Mouse (Mus musculus) splenic B cell, adult 2 months (primary cell): ENCODE measurements at regions not wholly inside any gene's neighbourhood (a gene's known extent, or its start where the extent isn't known, plus 50 kb on each side); places are given as distances from the start of the nearest gene placed in this dataset.

ENCODE experiments used
- DNase-seq: peaks from one replicate; pipeline ENCODE4 v3.0.0-alpha.2; 2011; ENCODE audit warnings: low read depth, low spot score
- H3K27me3 ChIP-seq: 2 replicates; pipeline ENCODE4 v1.6.1; 2012; ENCODE audit warnings: mild to moderate bottlenecking, low read length, moderate library complexity, mixed read lengths; ENCODE audit not compliant: control insufficient read depth, poor library complexity, insufficient read depth, severe bottlenecking
- H3K36me3 ChIP-seq: 2 replicates; pipeline ENCODE4 v1.6.1; 2012; ENCODE audit warnings: mild to moderate bottlenecking, low read length, moderate library complexity, mixed read lengths; ENCODE audit not compliant: control insufficient read depth, poor library complexity, insufficient read depth, severe bottlenecking

DNA sequence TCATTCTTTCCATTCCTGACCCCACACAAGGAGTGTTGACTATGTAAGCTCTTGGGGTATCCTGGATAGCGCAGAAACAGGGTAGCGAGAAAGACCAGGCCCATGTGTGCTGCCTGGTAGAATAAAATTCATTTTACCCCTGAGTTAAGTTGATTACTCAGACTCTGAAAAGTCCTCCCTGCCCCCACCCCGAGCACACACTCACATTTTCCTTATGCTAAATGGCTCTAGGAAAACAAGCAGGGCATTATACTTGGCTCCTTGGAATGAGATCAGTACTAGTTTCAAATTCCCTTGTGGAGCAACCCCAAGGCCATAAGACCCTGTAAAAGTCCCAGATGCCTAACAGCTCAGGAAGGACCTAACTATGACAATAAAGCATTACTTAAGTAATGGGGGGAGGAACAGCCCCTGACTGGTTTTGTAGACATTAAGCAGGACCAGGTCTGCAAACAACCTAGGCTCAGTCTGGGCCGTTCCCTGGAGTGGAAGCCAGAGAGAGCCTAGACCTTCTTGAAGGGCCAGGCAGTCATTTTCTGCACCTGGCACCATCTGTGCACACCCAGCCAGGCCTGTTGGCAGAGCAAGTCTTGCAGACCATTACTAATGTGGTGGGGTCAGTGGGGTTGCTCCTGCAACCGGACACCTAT lies 262.9 kb downstream of the Sox4 start:
- no peak for DNase-seq
- no peaks in the 10 kb centered on the region for H3K36me3 ChIP-seq
- no peaks in the 10 kb centered on the region for H3K27me3 ChIP-seq

DNA sequence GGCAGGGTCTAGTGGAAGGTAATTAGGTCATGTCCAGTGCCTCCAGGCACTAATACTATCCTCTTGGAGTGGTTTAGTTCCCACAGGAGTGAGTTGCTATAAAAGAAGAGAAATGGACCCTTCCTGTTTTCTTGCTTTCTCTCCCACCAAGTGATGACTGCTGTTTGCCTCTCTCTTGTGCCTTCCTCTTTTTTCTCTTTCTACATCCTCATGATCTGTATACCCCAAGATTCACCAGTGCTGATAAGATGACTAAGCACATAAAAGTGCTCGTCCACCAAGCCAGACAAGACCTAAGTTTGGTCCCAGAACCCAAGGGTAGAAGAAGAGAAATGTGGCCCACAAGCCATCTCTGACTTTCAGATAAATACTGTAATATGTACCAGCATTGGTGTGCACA lies 265.7 kb downstream of the Sox4 start:
- no peaks in the 10 kb centered on the region for H3K36me3 ChIP-seq
- H3K27me3 ChIP-seq, result no peaks in the 10 kb centered on the region
- DNase-seq, result no peak

GRCm38 (mm10) chr13:28684311-28684710 lies 269.2 kb downstream of the Sox4 start:
- no peaks in the 10 kb centered on the region for H3K36me3 ChIP-seq
- no peak for DNase-seq

GRCm38 (mm10) chr13:28680266-28680665 lies 273.2 kb downstream of the Sox4 start:
- no peaks in the 10 kb centered on the region for H3K27me3 ChIP-seq
- no peak for DNase-seq

More at GRCm38 (mm10) chr13:28684311-28684710, 269.2 kb downstream of the Sox4 start:
- no peaks in the 10 kb centered on the region for H3K27me3 ChIP-seq

GRCm38 (mm10) chr13:28673622-28674021 lies 279.9 kb downstream of the Sox4 start:
- DNase-seq, result no peak
- Histone ChIP-seq H3K36me3 (no peaks in the 10 kb centered on the region), H3K27me3 (no peaks in the 10 kb centered on the region)

More at GRCm38 (mm10) chr13:28680266-28680665, 273.2 kb downstream of the Sox4 start:
- H3K36me3 ChIP-seq, result no peaks in the 10 kb centered on the region

DNA sequence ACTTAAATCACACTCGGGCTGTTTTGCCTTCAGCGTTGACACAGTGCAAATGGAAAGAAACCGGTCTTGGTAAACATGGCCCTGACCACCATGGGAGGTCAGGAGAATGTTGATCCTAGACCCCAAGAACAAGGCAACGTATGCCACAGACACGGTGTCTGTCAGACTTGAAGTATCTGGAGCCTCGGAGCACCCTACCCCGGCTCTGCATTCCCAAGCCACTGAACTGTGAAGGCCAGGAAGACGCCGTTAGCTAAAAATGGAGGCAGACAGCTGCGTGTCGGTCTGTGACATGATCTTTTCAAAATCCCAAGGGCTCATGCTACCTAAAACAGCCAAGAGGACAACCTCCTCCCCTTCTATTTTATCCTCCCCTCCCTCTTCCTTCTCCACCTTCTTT lies 282.0 kb downstream of the Sox4 start:
- DNase-seq, result peak; percentile 5
- no peaks in the 10 kb centered on the region for H3K27me3 ChIP-seq
- no peaks in the 10 kb centered on the region for H3K36me3 ChIP-seq

DNA sequence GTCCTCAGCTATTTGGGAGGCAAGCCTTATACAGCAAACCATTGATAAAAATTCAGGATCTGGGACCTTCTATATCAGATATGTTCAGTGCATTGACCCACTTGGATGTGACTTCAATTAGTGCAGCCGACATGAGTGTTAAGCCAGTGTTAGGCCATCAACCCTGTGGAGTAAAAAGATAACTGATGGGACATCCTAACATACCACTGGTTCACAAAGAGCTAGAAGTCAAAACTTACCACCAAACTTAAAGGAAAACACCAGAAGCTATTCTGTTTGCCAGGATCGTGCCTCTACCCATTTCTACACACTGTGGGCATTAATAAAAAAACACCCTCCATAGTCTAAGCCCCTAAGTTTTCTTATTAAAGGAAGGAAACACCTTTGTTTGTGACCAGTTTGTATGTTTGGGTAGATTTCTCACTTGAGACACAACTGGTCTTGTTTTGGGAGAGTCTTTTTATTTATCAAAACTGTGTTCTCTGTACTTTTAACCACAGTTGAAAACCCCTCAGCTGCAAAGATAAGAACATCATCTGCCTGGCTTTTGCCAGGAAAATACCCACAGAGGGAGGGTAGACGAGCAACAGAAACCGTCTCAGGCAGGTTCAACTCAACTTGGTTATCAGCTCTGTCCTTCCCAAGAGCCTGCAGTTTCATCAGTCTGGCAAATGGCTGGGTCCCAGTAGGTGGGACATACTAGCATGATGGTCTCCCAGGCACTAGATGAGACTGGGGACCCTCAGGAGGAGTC lies 283.5 kb downstream of the Sox4 start:
- Histone ChIP-seq H3K36me3 (no peaks in the 10 kb centered on the region), H3K27me3 (no peaks in the 10 kb centered on the region)
- DNase-seq, result no peak

DNA sequence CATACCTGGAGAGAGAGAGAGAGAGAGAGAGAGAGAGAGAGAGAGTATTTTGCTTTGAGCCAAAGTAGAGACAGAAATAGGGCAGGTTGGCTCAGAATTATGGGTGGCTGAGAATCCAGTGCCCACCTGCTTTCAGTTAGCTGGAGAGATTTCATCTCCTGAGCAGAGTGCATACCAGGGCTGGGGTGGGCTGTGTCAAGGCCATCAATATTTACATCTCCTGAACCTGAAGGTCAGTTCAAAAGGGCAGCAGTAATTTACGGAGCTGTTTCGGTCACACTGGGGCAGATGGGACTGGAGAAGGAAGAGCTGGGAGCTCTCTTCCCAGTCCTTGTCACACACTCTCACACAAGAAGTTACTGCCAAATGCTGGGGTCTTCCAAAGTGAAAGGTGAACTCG lies 286.7 kb downstream of the Sox4 start:
- Histone ChIP-seq H3K36me3 (no peaks in the 10 kb centered on the region), H3K27me3 (no peaks in the 10 kb centered on the region)
- no peak for DNase-seq

DNA sequence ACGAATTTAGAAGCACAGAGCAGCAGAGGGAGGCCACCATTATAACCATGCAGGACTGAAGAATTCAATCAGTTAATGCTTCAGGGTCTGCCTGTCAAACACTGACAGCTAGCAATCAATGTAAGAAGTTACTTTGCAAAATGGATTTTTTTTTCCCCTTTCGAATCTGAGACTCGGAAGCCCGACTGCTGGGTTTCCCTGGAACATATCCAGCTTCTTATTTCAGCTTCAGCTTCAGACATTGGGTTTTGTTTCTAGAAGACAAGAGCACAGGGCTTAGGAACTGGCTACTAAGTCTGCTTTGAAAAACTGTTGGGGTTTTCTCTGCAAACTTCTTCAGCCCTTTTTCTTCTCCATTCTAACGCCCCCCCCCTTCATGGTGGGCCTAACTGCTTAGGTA lies 288.4 kb downstream of the Sox4 start:
- no peak for DNase-seq
- Histone ChIP-seq H3K27me3 (no peaks in the 10 kb centered on the region), H3K36me3 (no peaks in the 10 kb centered on the region)

GRCm38 (mm10) chr13:28664698-28665097 lies 288.8 kb downstream of the Sox4 start:
- Histone ChIP-seq H3K27me3 (no peaks in the 10 kb centered on the region), H3K36me3 (no peaks in the 10 kb centered on the region)
- DNase-seq, result no peak

DNA sequence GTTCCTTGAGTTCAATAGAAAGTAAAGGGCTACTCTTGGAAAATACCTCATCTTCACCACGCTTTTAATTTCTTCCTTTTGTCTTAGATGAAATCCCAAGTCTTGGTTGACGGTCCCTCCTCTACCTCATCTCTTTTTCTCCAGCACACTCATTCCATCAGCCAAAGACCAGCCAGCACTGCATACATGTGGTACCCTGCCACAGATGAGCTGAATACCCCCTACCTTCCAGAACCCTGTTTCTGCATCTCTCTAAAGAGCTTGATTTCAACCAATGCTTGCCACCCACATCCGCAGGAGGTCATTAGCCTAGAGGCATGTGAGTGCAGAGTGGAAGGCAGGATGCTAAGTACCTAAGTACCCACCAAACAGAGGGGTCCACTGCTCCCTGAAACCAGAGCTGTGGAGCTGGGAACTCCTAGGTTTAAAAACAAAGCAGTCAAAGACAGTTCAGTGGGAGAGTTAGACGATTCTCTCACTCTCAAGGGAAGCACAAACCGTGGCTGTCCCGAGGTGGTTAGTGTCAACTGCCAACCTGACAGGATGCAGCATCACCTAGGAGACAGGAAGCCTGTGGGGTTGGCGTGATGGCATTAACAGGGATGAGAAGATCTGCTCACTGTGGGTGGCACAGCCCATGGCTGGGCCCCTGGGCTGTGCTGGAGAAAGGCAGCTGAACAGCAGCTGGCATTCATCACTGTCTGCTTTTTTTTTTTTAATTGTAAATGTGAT lies 289.4 kb downstream of the Sox4 start:
- DNase-seq, result no peak
- no peaks in the 10 kb centered on the region for H3K36me3 ChIP-seq
- H3K27me3 ChIP-seq, result no peaks in the 10 kb centered on the region

GRCm38 (mm10) chr13:28663459-28663858 lies 290.1 kb downstream of the Sox4 start:
- no peaks in the 10 kb centered on the region for H3K27me3 ChIP-seq

GRCm38 (mm10) chr13:28662316-28662752 lies 291.2 kb downstream of the Sox4 start:
- DNase-seq, result no peak
- no peaks in the 10 kb centered on the region for H3K27me3 ChIP-seq
- H3K36me3 ChIP-seq, result no peaks in the 10 kb centered on the region

More at GRCm38 (mm10) chr13:28663459-28663858, 290.1 kb downstream of the Sox4 start:
- no peak for DNase-seq
- no peaks in the 10 kb centered on the region for H3K36me3 ChIP-seq

GRCm38 (mm10) chr13:28660151-28660550 lies 293.4 kb downstream of the Sox4 start:
- DNase-seq, result no peak
- Histone ChIP-seq H3K27me3 (no peaks in the 10 kb centered on the region), H3K36me3 (no peaks in the 10 kb centered on the region)

GRCm38 (mm10) chr13:28658652-28659051 lies 294.9 kb downstream of the Sox4 start:
- no peak for DNase-seq
- no peaks in the 10 kb centered on the region for H3K27me3 ChIP-seq

More at GRCm38 (mm10) chr13:28658652-28659051, 294.9 kb downstream of the Sox4 start:
- no peaks in the 10 kb centered on the region for H3K36me3 ChIP-seq
